Mouse (Mus musculus): ENCODE measurements at regions not wholly inside any gene's neighbourhood (a gene's known extent, or its start where the extent isn't known, plus 50 kb on each side); places are given as distances from the start of the nearest gene placed in this dataset.

- H3K9ac ChIP-seq (ENCODE audit: low read length), result no peak overlapping the region
- H3K27ac ChIP-seq (ENCODE audit: low read length), result no peak overlapping the region
- H3K36me3 ChIP-seq (ENCODE audit: control insufficient read depth, insufficient read depth, low read length), result no peaks in the 10 kb centered on the region
- ATAC-seq (ENCODE audit: low read depth), result no peak
- H3K4me1 ChIP-seq (replicated peaks; ENCODE audit: control insufficient read depth, insufficient read depth, low read length), result peaks cover 15% of the 10 kb centered on the region
- no peak overlapping the region for H3K4me3 ChIP-seq (ENCODE audit: low read length)
- H3K27me3 ChIP-seq (ENCODE audit: control insufficient read depth, insufficient read depth, low read depth, low read length), result no peaks in the 10 kb centered on the region
- H3K4me2 ChIP-seq (ENCODE audit: low read depth, low read length), result peak overlapping the region; percentile 51
- H3K9me3 ChIP-seq (ENCODE audit: control insufficient read depth, low read length), result no peaks in the 10 kb centered on the region
- WGBS, result 53% methylated on average over 8 of the region's 8 CpGs
Observed at GRCm38 (mm10) chr10:98684707-98685106, 229.5 kb upstream of the Atp2b1 start.

- WGBS, result 68% methylated on average over 2 of the region's 2 CpGs
- H3K36me3 ChIP-seq (ENCODE audit: control insufficient read depth, insufficient read depth, low read length), result no peaks in the 10 kb centered on the region
- ATAC-seq (ENCODE audit: low read depth), result no peak
- H3K27ac ChIP-seq (ENCODE audit: low read length), result no peak overlapping the region
- H3K4me1 ChIP-seq (replicated peaks; ENCODE audit: control insufficient read depth, insufficient read depth, low read length), result peaks cover 15% of the 10 kb centered on the region
- H3K27me3 ChIP-seq (ENCODE audit: control insufficient read depth, insufficient read depth, low read depth, low read length), result no peaks in the 10 kb centered on the region
- H3K4me2 ChIP-seq (ENCODE audit: low read depth, low read length), result no peak overlapping the region
- H3K9ac ChIP-seq (ENCODE audit: low read length), result no peak overlapping the region
- H3K4me3 ChIP-seq (ENCODE audit: low read length), result no peak overlapping the region
- H3K9me3 ChIP-seq (ENCODE audit: control insufficient read depth, low read length), result no peaks in the 10 kb centered on the region
Observed at GRCm38 (mm10) chr10:98685739-98686138, 228.5 kb upstream of the Atp2b1 start.

GRCm38 (mm10) chr10:98686370-98686769 is 227.8 kb upstream of the Atp2b1 start:
- Histone ChIP-seq H3K4me1 (replicated peaks; ENCODE audit: control insufficient read depth, insufficient read depth, low read length) (peaks cover 15% of the 10 kb centered on the region), H3K4me3 (ENCODE audit: low read length) (no peak overlapping the region), H3K4me2 (ENCODE audit: low read depth, low read length) (no peak overlapping the region), H3K27ac (ENCODE audit: low read length) (no peak overlapping the region), H3K9me3 (ENCODE audit: control insufficient read depth, low read length) (no peaks in the 10 kb centered on the region), H3K9ac (ENCODE audit: low read length) (no peak overlapping the region), H3K27me3 (ENCODE audit: control insufficient read depth, insufficient read depth, low read depth, low read length) (no peaks in the 10 kb centered on the region), H3K36me3 (ENCODE audit: control insufficient read depth, insufficient read depth, low read length) (no peaks in the 10 kb centered on the region)
- no peak for ATAC-seq (ENCODE audit: low read depth)

GRCm38 (mm10) chr10:98691816-98692215 is 222.4 kb upstream of the Atp2b1 start:
- Histone ChIP-seq H3K27me3 (ENCODE audit: control insufficient read depth, insufficient read depth, low read depth, low read length) (no peaks in the 10 kb centered on the region), H3K4me2 (ENCODE audit: low read depth, low read length) (no peak overlapping the region), H3K4me1 (replicated peaks; ENCODE audit: control insufficient read depth, insufficient read depth, low read length) (no peaks in the 10 kb centered on the region), H3K9me3 (ENCODE audit: control insufficient read depth, low read length) (no peaks in the 10 kb centered on the region), H3K36me3 (ENCODE audit: control insufficient read depth, insufficient read depth, low read length) (no peaks in the 10 kb centered on the region), H3K27ac (ENCODE audit: low read length) (no peak overlapping the region), H3K4me3 (ENCODE audit: low read length) (no peak overlapping the region), H3K9ac (ENCODE audit: low read length) (no peak overlapping the region)
- WGBS, result 53% methylated on average over 5 of the region's 5 CpGs
- peak; percentile 23; the same call in 1 of the 2 replicates for ATAC-seq (ENCODE audit: low read depth)

GRCm38 (mm10) chr10:98694690-98695370 is 219.4 kb upstream of the Atp2b1 start:
- Histone ChIP-seq H3K4me2 (ENCODE audit: low read depth, low read length) (no peak overlapping the region), H3K36me3 (ENCODE audit: control insufficient read depth, insufficient read depth, low read length) (no peaks in the 10 kb centered on the region), H3K27me3 (ENCODE audit: control insufficient read depth, insufficient read depth, low read depth, low read length) (no peaks in the 10 kb centered on the region), H3K9me3 (ENCODE audit: control insufficient read depth, low read length) (no peaks in the 10 kb centered on the region), H3K4me3 (ENCODE audit: low read length) (no peak overlapping the region), H3K27ac (ENCODE audit: low read length) (no peak overlapping the region), H3K9ac (ENCODE audit: low read length) (no peak overlapping the region), H3K4me1 (replicated peaks; ENCODE audit: control insufficient read depth, insufficient read depth, low read length) (no peaks in the 10 kb centered on the region)
- no peak for ATAC-seq (ENCODE audit: low read depth)
- WGBS, result 80% methylated on average over 2 of the region's 2 CpGs

GRCm38 (mm10) chr10:98695371-98695725 is 218.9 kb upstream of the Atp2b1 start:
- Histone ChIP-seq H3K27ac (ENCODE audit: low read length) (no peak overlapping the region), H3K4me3 (ENCODE audit: low read length) (no peak overlapping the region), H3K9ac (ENCODE audit: low read length) (no peak overlapping the region), H3K9me3 (ENCODE audit: control insufficient read depth, low read length) (no peaks in the 10 kb centered on the region), H3K36me3 (ENCODE audit: control insufficient read depth, insufficient read depth, low read length) (no peaks in the 10 kb centered on the region), H3K4me2 (ENCODE audit: low read depth, low read length) (no peak overlapping the region), H3K27me3 (ENCODE audit: control insufficient read depth, insufficient read depth, low read depth, low read length) (no peaks in the 10 kb centered on the region), H3K4me1 (replicated peaks; ENCODE audit: control insufficient read depth, insufficient read depth, low read length) (no peaks in the 10 kb centered on the region)
- 95% methylated on average over 2 of the region's 2 CpGs for WGBS
- no peak for ATAC-seq (ENCODE audit: low read depth)

- Histone ChIP-seq H3K36me3 (ENCODE audit: control insufficient read depth, insufficient read depth, low read length) (no peaks in the 10 kb centered on the region), H3K4me2 (ENCODE audit: low read depth, low read length) (no peak overlapping the region), H3K27me3 (ENCODE audit: control insufficient read depth, insufficient read depth, low read depth, low read length) (no peaks in the 10 kb centered on the region), H3K9me3 (ENCODE audit: control insufficient read depth, low read length) (no peaks in the 10 kb centered on the region), H3K9ac (ENCODE audit: low read length) (no peak overlapping the region), H3K4me1 (replicated peaks; ENCODE audit: control insufficient read depth, insufficient read depth, low read length) (no peaks in the 10 kb centered on the region), H3K4me3 (ENCODE audit: low read length) (no peak overlapping the region), H3K27ac (ENCODE audit: low read length) (no peak overlapping the region)
- WGBS, result 74% methylated on average over 4 of the region's 4 CpGs
- ATAC-seq (ENCODE audit: low read depth), result no peak
Observed at GRCm38 (mm10) chr10:98697866-98698265, 216.3 kb upstream of the Atp2b1 start.

GRCm38 (mm10) chr10:98699579-98699978 is 214.6 kb upstream of the Atp2b1 start:
- Histone ChIP-seq H3K27me3 (ENCODE audit: control insufficient read depth, insufficient read depth, low read depth, low read length) (no peaks in the 10 kb centered on the region), H3K4me3 (ENCODE audit: low read length) (no peak overlapping the region), H3K36me3 (ENCODE audit: control insufficient read depth, insufficient read depth, low read length) (no peaks in the 10 kb centered on the region), H3K9ac (ENCODE audit: low read length) (no peak overlapping the region), H3K27ac (ENCODE audit: low read length) (no peak overlapping the region), H3K9me3 (ENCODE audit: control insufficient read depth, low read length) (no peaks in the 10 kb centered on the region), H3K4me1 (replicated peaks; ENCODE audit: control insufficient read depth, insufficient read depth, low read length) (no peaks in the 10 kb centered on the region), H3K4me2 (ENCODE audit: low read depth, low read length) (no peak overlapping the region)
- ATAC-seq (ENCODE audit: low read depth), result peak; percentile 57
- 60% methylated on average over 4 of the region's 4 CpGs for WGBS

GRCm38 (mm10) chr10:98700407-98700806 is 213.8 kb upstream of the Atp2b1 start:
- Histone ChIP-seq H3K4me1 (replicated peaks; ENCODE audit: control insufficient read depth, insufficient read depth, low read length) (no peaks in the 10 kb centered on the region), H3K27ac (ENCODE audit: low read length) (no peak overlapping the region), H3K9me3 (ENCODE audit: control insufficient read depth, low read length) (no peaks in the 10 kb centered on the region), H3K9ac (ENCODE audit: low read length) (no peak overlapping the region), H3K4me3 (ENCODE audit: low read length) (no peak overlapping the region), H3K36me3 (ENCODE audit: control insufficient read depth, insufficient read depth, low read length) (no peaks in the 10 kb centered on the region), H3K27me3 (ENCODE audit: control insufficient read depth, insufficient read depth, low read depth, low read length) (no peaks in the 10 kb centered on the region), H3K4me2 (ENCODE audit: low read depth, low read length) (no peak overlapping the region)
- 71% methylated on average over 4 of the region's 4 CpGs for WGBS
- no peak for ATAC-seq (ENCODE audit: low read depth)

GRCm38 (mm10) chr10:98701285-98701684 is 212.9 kb upstream of the Atp2b1 start:
- Histone ChIP-seq H3K27me3 (ENCODE audit: control insufficient read depth, insufficient read depth, low read depth, low read length) (no peaks in the 10 kb centered on the region), H3K9me3 (ENCODE audit: control insufficient read depth, low read length) (no peaks in the 10 kb centered on the region), H3K4me2 (ENCODE audit: low read depth, low read length) (no peak overlapping the region), H3K9ac (ENCODE audit: low read length) (no peak overlapping the region), H3K4me1 (replicated peaks; ENCODE audit: control insufficient read depth, insufficient read depth, low read length) (no peaks in the 10 kb centered on the region), H3K36me3 (ENCODE audit: control insufficient read depth, insufficient read depth, low read length) (no peaks in the 10 kb centered on the region), H3K4me3 (ENCODE audit: low read length) (no peak overlapping the region), H3K27ac (ENCODE audit: low read length) (no peak overlapping the region)
- ATAC-seq (ENCODE audit: low read depth), result no peak
- WGBS, result 38% methylated on average over 3 of the region's 3 CpGs
